Mouse (Mus musculus) olfactory bulb, adult 2 months (tissue): ENCODE results near the gene Hoxd3. TPM values are rescaled to one million over a fixed set of nuclear protein-coding genes. Genes with fewer than 3 reads are reported as not detected.

Experiments
- H3K27ac ChIP-seq: fragments of 200-500 bp; 2 replicates; pipeline ENCODE4 v1.5.1; 2012; ENCODE audit warnings: low read depth, low read length; ENCODE audit not compliant: insufficient read depth
- H3K4me1 ChIP-seq: fragments of 200-500 bp; 2 replicates; pipeline ENCODE4 v1.6.1; 2012; ENCODE audit warnings: low read length; ENCODE audit not compliant: control insufficient read depth, insufficient read depth
- H3K4me3 ChIP-seq: fragments of 200-500 bp; 2 replicates; pipeline ENCODE4 v1.5.1; 2012; ENCODE audit warnings: mild to moderate bottlenecking, low read depth, low read length, moderate library complexity; ENCODE audit not compliant: insufficient read depth
- CTCF ChIP-seq: fragments of 200-500 bp; IDR thresholded peaks from 2 replicates; pipeline ENCODE4 v1.5.1; 2012; ENCODE audit warnings: low read depth, mild to moderate bottlenecking, low read length, moderate library complexity; ENCODE audit not compliant: insufficient read depth
- POLR2A ChIP-seq: fragments of 200-500 bp; IDR thresholded peaks from 2 replicates; pipeline ENCODE4 v1.6.1; 2012; ENCODE audit warnings: mild to moderate bottlenecking, low read depth, low read length, moderate library complexity; ENCODE audit not compliant: insufficient read depth
- WGBS: fragments of 180-500 bp; shearing (Covaris S2); methylation state at CpG from one replicate; pipeline ENCODE4 v1.1.7; 2018; 5-methylcytosine and 5-hydroxymethylcytosine counted together
- polyA plus RNA-seq: library from polyadenylated mRNA; stranded (reverse); fragments of >200 nt; gene quantifications from 2 replicates; pipeline ENCODE4 v1.2.4, GENCODE M21; 2012; ENCODE audit warnings: low replicate concordance; ENCODE audit not compliant: missing spikeins, insufficient read depth, insufficient read length

Hoxd3 gene
- not detected in 2 replicates for polyA plus RNA-seq

DNA sequence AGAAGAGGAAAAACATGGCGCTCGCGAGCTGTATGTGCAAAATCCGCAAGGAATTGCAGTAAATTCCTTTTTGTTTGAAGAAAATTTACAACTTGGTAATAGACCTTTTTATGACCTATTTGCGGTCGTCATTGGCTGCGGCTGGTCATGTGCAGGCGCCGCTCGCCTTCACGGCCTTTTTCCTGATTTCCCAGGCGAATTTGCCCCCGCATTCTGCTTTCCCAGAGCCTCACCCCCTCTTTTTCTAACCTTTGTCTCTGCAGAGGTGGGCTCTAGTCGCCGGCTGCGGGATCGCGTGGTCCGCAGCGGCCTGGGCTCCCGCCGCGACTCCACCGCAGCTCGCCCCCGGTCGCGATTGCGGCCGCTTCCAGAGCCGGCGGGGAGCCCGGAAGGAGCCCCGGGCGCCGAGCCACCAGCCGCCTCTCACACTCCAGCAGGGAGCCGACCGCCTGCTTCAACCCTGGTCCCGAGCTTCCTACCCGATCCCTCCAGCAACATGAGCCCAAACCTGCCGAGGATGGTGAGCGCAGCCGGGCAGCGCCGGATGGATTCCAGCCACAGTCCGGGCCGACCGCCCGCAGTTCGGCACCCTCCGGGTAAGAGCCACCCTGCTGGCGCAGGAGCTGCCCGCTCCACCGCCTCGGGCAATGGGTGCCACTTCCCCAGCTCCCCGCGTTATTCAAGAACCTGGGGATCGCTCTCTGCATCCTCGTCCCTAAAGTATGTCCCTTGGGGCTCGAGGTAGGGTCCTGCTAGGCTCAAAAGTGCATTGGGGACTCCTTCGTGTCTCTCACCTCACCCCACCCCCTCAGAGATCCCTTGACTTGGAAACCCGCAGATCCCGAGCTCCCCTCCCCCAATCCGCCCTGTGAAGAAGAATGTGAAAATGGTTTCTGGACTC lies at the start of gene Hoxd3, which contains the start of gene Hoxd4:
Hoxd3 (plus strand) TSS at position 207 of the 901 bp plus-strand sequence.
Hoxd4 (plus strand) TSS at position 209 of the 901 bp plus-strand sequence.
- Histone ChIP-seq H3K4me3 (no peak within 1 kb of the TSS), H3K27ac (no peak within 1 kb of the TSS), H3K4me1 (peaks cover 10% of the 10 kb centered on the region; the same call in 1 of the 2 replicates)
- 1% methylated on average over 65 of the region's 65 CpGs for WGBS
- TF ChIP-seq CTCF (no peak), POLR2A (no peak)

DNA sequence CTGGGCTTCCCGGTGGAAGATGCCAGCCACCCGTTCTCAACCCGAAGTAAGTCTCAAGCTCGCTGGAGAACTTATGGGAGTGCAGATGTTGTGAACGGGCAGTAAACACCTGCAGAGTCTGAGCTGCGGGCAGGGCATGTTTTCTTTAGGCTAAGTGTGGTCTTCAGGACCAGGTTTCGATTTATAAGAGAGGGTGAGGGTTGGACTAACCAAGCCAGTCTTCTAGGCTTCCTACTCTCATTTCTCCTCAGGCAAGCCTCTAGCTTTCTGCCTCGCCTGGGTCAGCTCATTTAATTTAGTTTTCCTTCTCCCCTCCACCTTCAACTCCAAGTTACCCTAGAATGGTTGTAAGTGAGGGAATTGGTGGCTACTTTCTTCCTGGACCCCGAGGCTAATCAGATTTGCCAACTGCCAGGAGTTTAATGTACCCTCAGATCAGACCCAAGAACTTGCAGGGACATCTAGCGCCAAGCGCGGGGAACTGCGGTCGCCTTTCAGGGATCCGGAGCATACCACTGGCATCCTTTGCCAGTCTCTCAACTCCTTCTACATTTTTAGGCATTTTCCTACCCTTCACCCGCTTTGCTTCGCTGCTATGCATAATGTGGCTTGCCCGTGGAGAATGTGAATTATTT lies 48.3 kb upstream of the Hoxd3 start:
- WGBS: 5% methylated on average over 18 of the region's 18 CpGs
- TF ChIP-seq CTCF: peak; percentile 83
- TF ChIP-seq POLR2A: no peak
- H3K4me3 ChIP-seq: no peak overlapping the region
- H3K27ac ChIP-seq: no peak overlapping the region
- H3K4me1 ChIP-seq: no peaks in the 10 kb centered on the region

DNA sequence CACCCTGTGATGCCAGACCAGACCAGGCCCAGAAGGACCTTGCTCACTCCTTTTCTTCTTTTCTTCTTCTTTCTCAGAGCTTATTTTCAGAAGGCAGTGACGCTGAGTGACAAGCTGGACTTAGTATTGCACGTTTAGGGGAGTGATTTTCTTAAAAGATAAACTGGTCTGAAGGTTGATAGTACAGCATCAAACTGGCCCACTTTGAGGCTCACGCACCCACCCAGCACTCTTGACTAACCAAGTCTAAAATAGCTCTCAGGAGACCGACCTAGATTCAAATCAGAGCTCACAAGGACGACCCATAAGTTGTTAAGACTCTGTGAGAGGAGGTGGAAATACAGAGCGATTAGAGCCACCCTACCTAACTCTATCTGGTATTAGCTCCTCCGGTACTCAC lies 45.3 kb upstream of the Hoxd3 start:
- TF ChIP-seq POLR2A: no peak
- no peak for TF ChIP-seq CTCF
- Histone ChIP-seq H3K27ac (no peak overlapping the region), H3K4me1 (no peaks in the 10 kb centered on the region), H3K4me3 (no peak overlapping the region)
- 4% methylated on average over 7 of the region's 7 CpGs for WGBS

DNA sequence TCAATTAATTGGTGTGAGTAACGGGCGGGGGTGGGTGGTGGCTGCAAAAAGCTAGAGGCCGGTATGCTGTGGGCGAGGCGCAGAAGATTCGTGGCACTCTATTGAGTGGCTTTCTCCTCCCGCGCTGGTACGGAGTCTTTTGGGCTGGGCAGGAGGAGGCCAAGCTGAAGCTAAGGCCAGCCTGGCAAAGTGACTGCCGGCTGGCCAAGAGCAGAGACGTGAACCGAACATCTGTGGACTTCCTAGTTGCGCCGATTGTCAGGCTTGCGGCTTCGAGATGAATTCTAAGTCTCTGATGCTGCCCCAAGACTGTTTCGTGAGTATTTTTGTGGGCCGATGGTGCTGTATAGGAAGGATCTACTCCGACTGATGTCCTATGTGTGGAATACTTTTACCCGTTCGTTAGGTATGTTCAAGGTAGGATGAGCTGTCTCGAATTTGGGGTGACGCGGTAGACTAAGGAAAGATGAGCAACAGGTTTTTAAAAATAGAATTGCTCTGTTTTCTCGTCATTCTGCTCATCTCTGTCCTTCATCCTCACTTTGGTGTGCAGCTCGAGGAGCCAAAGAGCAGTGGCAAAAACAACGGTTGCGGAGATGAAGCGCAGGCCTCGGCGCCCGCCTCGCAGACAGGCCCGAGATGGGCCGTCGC lies 44.4 kb upstream of the Hoxd3 start:
- no peak overlapping the region for H3K27ac ChIP-seq
- no peaks in the 10 kb centered on the region for H3K4me1 ChIP-seq
- no peak overlapping the region for H3K4me3 ChIP-seq
- no peak for TF ChIP-seq CTCF
- TF ChIP-seq POLR2A: no peak
- WGBS: 4% methylated on average over 36 of the region's 36 CpGs

DNA sequence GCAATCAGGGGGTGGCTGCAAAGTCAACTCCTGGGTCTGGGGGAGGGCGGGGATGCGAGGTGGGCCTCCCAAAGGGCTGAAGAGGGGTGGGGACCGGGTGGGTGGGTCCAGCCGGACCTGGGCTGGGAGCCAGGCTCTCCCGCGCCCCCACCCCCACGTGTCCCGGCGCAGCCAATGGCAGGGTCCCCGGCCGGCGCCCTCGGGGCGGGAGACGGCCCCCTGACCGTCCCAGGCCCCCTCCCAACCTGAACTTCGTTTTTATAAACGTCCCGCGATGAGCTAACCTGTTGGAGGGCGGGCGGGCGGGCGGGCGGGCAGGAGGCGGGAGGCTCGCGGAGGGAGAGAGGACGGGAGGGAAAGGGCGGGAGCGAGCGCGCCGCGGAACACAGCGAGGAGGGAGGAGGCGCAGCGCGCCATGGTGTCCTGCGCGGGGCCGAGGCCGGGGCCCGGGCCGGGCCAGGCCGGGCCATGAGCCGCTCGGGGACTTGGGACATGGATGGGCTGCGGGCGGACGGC lies 43.8 kb upstream of the Hoxd3 start, which contains the start of gene Hoxd13:
Hoxd13 (plus strand) TSS at position 469 of the 516 bp plus-strand sequence.
- no peak for TF ChIP-seq POLR2A
- no peak for TF ChIP-seq CTCF
- WGBS: 2% methylated on average over 39 of the region's 51 CpGs
- no peak within 1 kb of the TSS; the same call in 1 of the 2 replicates for H3K4me3 ChIP-seq
- H3K27ac ChIP-seq: no peak within 1 kb of the TSS
- H3K4me1 ChIP-seq: peaks cover 4% of the 10 kb centered on the region

DNA sequence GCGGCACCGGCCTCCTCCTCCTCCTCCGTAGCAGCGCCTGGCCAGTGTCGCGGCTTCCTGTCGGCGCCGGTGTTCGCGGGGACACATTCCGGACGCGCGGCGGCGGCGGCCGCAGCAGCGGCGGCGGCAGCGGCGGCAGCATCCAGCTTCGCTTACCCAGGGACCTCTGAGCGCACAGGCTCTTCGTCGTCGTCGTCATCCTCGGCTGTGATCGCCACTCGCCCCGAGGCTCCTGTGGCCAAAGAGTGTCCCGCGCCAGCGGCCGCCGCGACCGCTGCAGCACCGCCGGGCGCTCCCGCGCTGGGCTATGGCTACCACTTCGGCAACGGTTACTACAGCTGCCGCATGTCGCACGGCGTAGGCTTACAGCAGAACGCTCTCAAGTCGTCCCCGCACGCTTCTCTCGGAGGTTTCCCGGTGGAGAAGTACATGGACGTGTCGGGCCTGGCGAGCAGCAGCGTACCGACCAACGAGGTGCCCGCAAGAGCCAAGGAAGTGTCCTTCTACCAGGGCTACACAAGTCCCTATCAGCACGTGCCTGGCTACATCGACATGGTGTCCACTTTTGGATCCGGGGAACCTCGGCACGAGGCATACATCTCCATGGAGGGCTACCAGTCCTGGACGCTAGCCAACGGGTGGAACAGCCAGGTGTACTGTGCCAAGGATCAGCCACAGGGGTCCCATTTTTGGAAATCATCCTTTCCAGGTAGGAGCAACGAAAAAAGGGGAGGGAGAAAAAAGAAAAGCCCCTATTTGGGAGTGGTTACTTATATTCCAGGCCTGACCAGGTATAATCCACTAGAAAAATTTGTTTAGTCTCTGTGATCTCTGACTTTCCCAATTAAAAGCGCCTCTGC lies 43.1 kb upstream of the Hoxd3 start:
- H3K27ac ChIP-seq: no peak overlapping the region
- no peak for TF ChIP-seq CTCF
- no peak for TF ChIP-seq POLR2A
- H3K4me1 ChIP-seq: peaks cover 5% of the 10 kb centered on the region
- no peak overlapping the region; the same call in 1 of the 2 replicates for H3K4me3 ChIP-seq
- WGBS: 1% methylated on average over 74 of the region's 74 CpGs

DNA sequence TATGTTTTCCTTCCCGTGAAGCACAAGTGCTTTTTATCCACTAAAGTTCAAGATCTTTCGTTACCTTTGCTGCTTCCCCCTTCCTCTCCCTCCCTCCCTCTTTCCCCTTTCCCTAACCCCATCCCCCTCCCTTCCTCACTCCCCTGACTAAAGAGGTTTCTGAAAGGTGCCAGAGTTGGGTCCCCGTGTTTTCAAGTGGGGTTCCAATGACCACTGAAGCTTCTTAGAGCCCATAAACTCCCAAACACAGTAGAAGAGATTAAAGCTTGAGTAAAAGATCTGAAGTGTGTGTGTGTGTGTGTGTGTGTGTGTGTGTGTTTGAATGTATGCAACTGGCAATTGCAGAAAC lies 42.5 kb upstream of the Hoxd3 start:
- Histone ChIP-seq H3K27ac (no peak overlapping the region), H3K4me3 (no peak overlapping the region), H3K4me1 (peaks cover 5% of the 10 kb centered on the region)
- TF ChIP-seq POLR2A: no peak
- no peak for TF ChIP-seq CTCF
- 1% methylated on average over 3 of the region's 3 CpGs for WGBS

DNA sequence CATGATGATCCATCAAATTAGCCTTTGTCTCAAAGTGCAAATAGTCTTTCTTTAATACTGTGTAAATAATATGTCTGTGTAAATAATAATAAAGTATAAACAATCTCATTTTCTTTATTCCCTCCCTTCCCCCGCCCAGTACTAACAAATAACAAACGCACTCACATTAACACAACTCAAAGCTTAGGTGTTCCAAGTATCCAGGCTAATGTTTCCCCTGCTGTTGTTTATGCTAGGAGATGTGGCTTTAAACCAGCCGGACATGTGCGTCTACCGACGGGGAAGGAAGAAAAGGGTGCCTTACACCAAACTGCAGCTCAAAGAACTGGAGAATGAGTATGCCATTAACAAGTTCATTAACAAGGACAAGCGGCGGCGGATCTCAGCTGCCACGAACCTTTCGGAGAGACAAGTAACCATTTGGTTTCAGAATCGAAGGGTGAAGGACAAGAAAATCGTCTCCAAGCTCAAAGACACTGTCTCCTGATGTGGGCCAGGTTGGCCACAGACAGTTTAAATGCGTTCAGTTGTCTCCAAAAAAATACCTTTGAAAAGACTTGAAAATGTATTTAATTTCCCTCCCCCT lies 42.0 kb upstream of the Hoxd3 start:
- 4% methylated on average over 14 of the region's 14 CpGs for WGBS
- no peak for TF ChIP-seq CTCF
- no peak for TF ChIP-seq POLR2A
- peaks cover 5% of the 10 kb centered on the region for H3K4me1 ChIP-seq
- no peak overlapping the region for H3K27ac ChIP-seq
- no peak overlapping the region for H3K4me3 ChIP-seq
